Mouse (Mus musculus) C2C12 (cell line): ENCODE measurements at regions not wholly inside any gene's neighbourhood (a gene's known extent, or its start where the extent isn't known, plus 50 kb on each side); places are given as distances from the start of the nearest gene placed in this dataset.

ENCODE experiments used
- CTCF ChIP-seq: IDR thresholded peaks from one replicate; pipeline ENCODE4 v1.5.1; 2011; ENCODE audit not compliant: control insufficient read depth, insufficient read depth, insufficient read length
- MAX ChIP-seq: IDR thresholded peaks from one replicate; pipeline ENCODE4 v1.6.1; 2011; ENCODE audit warnings: mild to moderate bottlenecking, control low read depth
- MYOD1 ChIP-seq: IDR thresholded peaks from one replicate; pipeline ENCODE4 v1.6.1; 2011; ENCODE audit warnings: low read depth; ENCODE audit not compliant: control insufficient read depth, insufficient read length
- USF1 ChIP-seq: IDR thresholded peaks from one replicate; pipeline ENCODE4 v1.6.1; 2011; ENCODE audit warnings: low read depth, mild to moderate bottlenecking, control low read depth, moderate library complexity

DNA sequence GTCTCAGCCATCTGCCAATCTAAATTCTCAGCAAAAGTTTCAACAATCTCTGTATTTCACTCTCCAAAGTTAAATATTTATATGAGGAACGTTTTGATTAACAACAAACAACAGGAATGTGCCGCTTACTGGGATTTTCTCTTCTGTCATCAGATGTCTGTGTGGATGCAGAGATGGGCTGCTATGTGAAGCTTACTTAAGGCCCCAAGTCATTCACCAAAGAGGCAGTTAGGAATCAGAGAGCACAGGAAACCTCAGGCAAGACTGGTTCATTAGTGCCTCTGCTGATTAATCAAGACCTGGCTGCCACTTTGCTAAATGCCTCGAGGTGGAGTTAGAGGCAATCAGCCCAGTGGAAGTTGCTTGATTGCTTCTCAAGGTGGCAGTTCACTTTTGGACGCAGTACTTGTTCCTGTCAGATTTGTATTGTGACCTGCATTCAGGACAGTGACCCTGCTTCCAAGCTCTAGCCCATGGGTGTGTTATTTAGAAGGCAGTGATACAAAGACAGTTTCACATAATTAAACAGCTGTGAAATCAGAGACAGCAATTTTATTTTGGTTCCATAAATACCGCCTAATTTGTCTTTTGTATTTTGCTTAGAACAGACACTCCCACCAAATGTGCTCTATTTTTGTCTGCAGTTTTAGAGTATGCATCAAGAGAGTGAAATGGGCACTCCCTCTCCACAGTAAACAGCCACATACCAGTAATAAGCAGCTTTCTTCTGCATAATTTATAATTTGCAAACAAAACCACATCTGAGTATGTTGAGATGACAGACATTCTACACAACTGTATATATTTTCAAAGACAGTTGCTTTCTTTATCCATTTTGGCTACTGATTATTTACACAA is 457.3 kb downstream of the Serpinb8 start:
- TF ChIP-seq CTCF (no peak), USF1 (no peak), MYOD1 (no peak), MAX (no peak)
